Mouse (Mus musculus) gastrocnemius, adult 18-20 months (tissue): ENCODE results near the gene Ptgis. TPM values are rescaled to one million over a fixed set of nuclear protein-coding genes. Genes with fewer than 3 reads are reported as not detected.
A peak's percentile ranks its signal among the peaks of the same experiment; 100 is the strongest.

Source experiments
- DNase-seq: peaks from one replicate; pipeline ENCODE4 v3.0.0; 2021; ENCODE audit warnings: low spot score
- total RNA-seq, 2 experiments: library from RNA; stranded (reverse); gene quantifications; 2 replicates each; pipeline ENCODE4 v1.2.3; 2021

The Ptgis gene
- total RNA-seq, 2 experiments from 2014 or later: 1.3 to 1.8 TPM

- DNase-seq: no peak
Observed at GRCm38 (mm10) chr2:167193361-167193760, 47.0 kb downstream of the Ptgis start.

GRCm38 (mm10) chr2:167190076-167190399, 50.4 kb downstream of the Ptgis start, which contains the start of gene Kcnb1:
TSS of gene Kcnb1 (minus strand) at chr2:167190155.
- peak; percentile 51 for DNase-seq

DNA sequence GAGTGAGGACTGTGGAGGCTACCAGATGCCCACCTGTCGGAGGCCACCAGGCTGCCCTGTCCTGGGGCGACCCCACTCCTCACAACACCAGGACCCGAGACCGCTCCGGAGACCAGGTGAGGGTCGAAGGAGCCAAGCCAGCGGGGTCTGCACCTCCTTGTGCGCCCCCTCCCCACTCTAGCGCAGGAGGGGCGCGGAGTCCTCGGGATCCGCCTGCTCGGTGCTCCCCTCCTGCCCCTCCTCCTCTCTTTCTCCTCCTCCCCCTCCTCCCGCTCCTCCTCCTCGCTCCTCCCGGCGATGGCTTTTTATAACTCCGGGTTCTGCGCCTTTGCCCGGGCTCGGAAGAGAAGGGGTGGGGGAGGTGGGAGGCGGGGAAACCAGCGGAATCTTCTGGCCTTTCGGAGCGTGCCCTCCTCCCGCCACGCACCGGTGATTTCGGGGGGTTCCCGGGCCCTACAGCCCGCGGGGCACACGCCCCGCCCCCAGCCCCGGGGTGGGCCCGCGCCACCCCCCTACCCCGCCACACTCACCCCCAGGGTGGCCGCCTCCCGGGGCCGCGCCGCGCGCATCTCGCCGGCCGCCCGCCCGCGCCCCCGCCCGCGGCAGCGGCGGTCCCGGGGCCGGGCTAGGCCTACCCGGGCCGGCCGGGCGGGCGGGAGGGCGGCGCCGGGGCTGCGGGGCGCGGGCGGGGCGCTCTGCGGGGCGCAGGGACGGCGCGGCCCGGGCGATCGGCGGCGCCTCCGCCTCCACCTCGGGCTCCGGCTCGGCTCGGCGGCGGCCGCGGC, 50.9 kb downstream of the Ptgis start:
- no peak for DNase-seq

GRCm38 (mm10) chr2:167188315-167189207, 51.8 kb downstream of the Ptgis start:
- DNase-seq: peak; percentile 81

DNA sequence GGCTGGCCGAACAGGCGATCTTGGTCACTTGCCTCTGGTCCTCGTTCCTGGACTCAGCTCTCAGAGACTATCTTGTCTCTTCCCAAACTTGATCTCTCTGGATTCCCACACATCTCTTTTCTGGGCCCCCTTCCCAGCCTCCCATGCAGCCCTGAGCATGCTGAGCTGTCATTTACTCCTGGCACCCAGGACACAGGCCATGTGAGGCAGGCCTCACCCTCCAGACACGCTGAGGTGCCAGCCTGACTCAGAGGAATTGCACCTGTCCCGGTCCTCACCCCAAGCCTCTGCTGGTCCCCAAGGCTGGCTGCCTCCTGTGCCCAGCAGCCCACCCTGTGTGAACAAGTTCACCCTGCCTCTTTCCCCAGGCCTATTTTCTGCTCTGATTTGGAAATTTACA, 53.3 kb downstream of the Ptgis start:
- peak; percentile 84 for DNase-seq

DNA sequence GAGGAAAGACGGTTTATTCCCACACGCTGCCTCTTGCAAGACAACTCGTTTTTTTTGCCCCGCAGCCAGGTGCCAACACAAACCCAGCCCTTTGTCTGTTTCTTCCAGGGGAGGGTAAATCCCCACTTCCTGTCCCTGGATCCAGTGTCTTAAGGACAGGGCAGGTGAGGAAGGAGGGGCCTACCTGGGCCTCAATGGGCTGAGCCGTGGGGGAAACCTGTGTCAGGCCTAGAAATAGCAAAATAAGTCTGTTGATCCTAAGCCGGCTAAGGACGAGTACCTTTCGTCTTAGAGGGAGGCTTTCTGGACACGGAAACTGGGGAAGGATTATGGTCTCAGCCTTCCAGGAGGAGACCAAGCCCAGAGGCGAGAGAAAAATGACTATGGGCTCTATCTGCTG, 53.9 kb downstream of the Ptgis start:
- DNase-seq: no peak

GRCm38 (mm10) chr2:167186003-167186402, 54.4 kb downstream of the Ptgis start:
- DNase-seq: no peak

- DNase-seq: no peak
Observed at GRCm38 (mm10) chr2:167185432-167185831, 55.0 kb downstream of the Ptgis start.

- DNase-seq: peak; percentile 30
Observed at GRCm38 (mm10) chr2:167181662-167182389, 58.6 kb downstream of the Ptgis start.

DNA sequence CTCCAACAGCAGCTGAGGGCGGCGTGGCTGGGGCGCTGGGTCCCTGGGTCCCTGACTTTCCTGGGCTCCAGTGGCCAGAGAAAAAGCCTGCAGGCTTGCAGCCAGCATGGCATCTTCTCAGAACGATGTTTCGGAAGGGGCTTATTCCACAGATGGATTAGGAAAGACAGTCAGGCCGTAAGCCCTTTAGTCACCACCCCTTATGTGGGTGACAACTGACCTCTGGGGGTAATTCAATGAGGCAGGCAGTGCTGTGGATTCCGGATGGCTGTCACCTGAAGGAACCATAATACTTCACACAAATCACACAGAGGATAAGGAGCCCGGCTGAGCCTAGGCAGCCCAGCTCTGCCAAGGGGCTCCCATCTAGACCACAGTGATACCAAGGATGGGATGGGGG, 59.3 kb downstream of the Ptgis start:
- DNase-seq: no peak

- DNase-seq: no peak
Observed at GRCm38 (mm10) chr2:167179301-167179700, 61.1 kb downstream of the Ptgis start.

DNA sequence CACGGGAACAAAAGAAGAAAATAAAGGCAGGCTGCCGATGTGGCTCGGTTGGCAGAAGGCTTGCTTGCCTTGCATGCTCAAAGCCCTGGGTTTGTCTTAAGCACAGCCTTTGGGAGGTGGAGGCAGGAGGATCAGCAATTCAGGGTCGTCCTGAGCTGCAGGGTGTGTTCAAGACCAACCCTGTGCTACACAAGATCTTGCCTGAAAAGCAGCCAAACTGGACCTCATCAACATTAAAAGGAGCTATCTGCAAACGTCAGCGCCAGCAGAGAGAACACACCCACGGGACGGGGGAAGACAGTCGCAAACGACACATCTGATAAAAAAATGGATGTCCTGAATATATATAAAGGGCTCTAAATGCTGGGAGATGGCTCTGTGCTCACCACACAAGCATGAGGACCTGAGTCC, 63.2 kb downstream of the Ptgis start:
- no peak for DNase-seq

GRCm38 (mm10) chr2:167175284-167175683, 65.1 kb downstream of the Ptgis start:
- no peak for DNase-seq

GRCm38 (mm10) chr2:167173051-167173875, 67.1 kb downstream of the Ptgis start:
- DNase-seq: no peak

DNA sequence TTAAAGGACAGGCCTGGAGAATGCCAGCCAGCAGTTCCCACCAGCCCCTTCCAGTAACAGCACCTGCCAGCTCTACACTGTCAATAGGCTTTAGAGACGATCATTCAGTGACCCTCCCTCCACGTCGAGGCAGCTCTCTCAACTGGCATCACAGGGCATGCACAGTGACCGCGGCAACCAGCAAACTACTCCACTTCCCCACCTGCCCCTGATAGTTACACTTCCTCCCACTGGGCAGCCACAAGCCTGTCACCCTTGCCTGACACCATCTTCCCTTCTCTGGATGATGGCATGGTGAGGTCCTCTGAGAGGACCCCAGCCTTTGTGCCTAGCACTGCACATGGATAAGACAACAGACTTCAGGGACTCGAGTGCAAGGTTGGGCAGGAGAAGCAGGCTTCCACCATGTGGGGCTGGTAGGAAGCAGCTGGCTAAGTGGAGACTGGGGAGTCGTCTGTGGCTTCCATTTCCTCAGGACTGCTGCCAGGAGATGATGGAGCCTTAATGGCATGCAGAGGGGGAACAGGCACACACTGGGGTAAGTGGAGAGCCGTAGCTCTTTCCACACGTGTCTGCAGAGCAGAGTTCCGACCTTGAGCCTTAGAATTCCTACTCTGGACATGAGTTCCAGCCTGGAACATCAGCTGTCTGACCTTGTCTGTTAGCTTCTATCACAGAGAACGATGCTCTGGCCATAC, 72.7 kb downstream of the Ptgis start:
- DNase-seq: peak; percentile 28

DNA sequence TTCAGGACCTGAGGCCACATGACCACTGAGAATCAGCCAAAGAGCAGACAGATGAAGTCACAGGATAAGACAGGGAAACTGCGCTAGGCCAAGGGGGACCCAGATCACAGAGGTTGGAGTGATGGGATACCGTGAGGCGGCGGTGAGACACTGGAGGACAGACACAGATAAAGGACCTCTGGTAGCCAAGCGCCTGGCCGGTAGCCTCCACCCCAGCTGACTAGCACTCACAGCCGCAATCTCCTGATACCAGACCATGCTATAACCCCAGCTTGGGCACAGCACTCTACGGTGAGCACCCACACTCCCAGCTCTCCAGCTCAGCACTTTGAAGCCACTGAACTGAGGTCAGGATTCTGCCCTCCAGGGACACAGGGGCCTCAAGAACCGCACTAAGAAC, 76.8 kb downstream of the Ptgis start:
- DNase-seq: no peak

GRCm38 (mm10) chr2:167163134-167163533, 77.3 kb downstream of the Ptgis start:
- no peak for DNase-seq

- no peak for DNase-seq
Observed at GRCm38 (mm10) chr2:167162516-167163021, 77.8 kb downstream of the Ptgis start.

DNA sequence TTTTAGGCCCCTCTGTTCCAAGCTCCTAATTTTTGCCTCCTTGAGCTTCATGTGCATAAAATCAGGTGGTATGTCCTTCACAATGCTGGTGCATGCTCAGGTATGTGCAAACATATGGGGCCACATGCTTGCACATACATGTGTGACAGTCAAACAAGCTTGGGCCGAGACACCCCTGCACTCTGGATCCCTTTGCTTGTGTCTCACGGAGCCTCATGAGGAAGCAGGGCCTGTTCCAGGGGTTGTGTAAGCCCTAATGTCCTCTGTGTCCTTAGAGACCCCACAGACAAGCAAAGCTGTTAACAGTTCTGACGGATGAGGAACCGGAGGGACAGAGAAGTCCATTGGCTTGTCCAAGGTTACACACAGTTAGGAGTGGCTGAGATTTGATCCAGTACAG, 80.7 kb downstream of the Ptgis start:
- no peak for DNase-seq

- DNase-seq: no peak
Observed at GRCm38 (mm10) chr2:167158780-167159179, 81.6 kb downstream of the Ptgis start.
